Mouse (Mus musculus): ENCODE measurements around the gene Unc119b. TPM values are rescaled to one million over a fixed set of nuclear protein-coding genes. Genes with fewer than 3 reads are reported as not detected.

The Unc119b gene
- polyA plus RNA-seq (2012; rRNA removed), result 38.7 and 44.4 TPM in 2 replicates

DNA sequence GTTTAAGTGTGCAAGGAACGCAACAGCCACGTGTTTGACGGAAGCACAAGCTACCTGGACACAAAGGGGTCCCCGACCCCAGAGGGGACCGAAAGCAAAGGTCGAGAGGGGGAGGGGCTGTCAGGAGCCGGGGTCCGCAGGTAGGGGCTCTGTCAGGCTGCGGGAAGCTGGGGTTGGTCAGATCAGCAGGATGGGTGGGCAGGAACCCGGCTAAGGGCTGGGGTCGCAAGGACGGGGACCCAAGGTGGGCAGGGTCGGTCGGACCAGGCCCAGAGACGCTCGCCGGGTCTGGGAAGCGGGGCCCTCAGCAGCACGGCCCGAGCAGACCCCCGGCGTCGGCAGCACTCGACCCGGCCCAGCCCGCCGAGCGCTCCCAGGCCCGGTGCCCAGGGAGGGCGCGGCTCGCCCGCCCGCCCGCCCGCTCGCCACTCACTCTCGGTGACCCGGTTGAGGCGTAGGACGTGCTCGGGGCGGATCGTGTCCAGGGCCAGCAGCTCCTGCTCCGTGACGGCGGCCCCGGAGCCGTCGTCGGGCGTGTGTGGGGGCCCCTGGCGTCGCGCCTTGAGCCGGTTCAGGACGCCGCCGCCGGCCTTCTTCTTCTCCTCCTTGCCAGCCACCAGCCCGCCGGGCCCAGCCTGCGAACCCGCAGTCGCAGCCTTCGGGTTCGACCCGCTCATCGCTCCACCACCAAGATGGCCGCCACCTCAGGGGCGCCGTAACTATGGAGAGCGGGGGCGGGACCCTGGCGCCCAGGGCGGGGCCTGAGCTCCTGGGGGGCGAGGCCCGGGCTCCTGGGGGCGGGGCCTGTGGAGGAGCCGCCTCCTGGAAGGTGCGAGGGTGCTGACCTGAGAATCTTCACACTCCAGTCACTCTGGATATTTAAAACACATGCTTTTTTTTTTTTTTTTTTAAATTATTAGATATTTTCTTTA lies at the start of gene Unc119b:
Gene Unc119b, minus strand, starts transcription at position 742 of the 932 bp plus-strand sequence.
- Histone ChIP-seq H3K27ac (ENCODE audit: insufficient read depth, low read length) (peak within 1 kb of the TSS; percentile 68), H3K27me3 (ENCODE audit: control insufficient read depth, insufficient read depth, low read length) (no peaks in the 10 kb centered on the region), H3K4me1 (ENCODE audit: control insufficient read depth, insufficient read depth, insufficient read length) (peaks cover 12% of the 10 kb centered on the region), H3K4me3 (ENCODE audit: extremely low read depth, insufficient read depth, insufficient read length) (peak within 1 kb of the TSS; percentile 94), H3K36me3 (ENCODE audit: control insufficient read depth, insufficient read depth, low read length) (peaks cover 2% of the 10 kb centered on the region; the same call in 1 of the 2 replicates)
- DNase-seq (ENCODE audit: low read depth in 1 of 2, low spot score in 2 of 2), result peak; percentile 67 to 90
- WGBS, result 1% methylated on average over 75 of the region's 81 CpGs
- TF ChIP-seq CTCF (IDR thresholded peaks at IDR 0.05; ENCODE audit: extremely low read depth, insufficient read depth, insufficient read length, insufficient replicate concordance) (no peak), POLR2A (IDR thresholded peaks at IDR 0.05; ENCODE audit: low read depth, low read length) (no peak)

DNA sequence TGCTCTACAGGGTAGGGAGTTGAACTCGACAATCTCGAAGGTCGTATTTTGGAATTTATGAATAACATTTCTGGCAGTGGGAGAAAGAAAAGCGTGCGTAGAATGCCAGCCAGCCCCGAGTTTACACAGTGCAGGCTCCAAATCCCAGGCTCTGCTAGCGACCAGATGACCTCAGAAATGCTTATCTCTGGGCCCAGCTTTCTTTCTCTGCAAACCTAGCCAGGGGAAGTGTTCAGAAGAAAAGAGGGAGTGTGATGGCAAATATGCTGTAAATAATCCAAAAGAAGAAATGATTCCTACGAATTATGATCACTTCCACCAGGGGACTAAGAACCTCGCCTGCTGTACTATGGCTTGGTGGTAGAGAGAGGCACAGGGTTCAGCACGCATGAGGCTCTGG lies 48.7 kb upstream of the Unc119b start:
- peaks cover 3% of the 10 kb centered on the region; the same call in 1 of the 2 replicates for H3K27me3 ChIP-seq (ENCODE audit: control insufficient read depth, insufficient read depth, low read length)
- no peak overlapping the region for H3K27ac ChIP-seq (ENCODE audit: insufficient read depth, low read length)
- no peak for DNase-seq (ENCODE audit: low read depth in 1 of 2, low spot score in 2 of 2)
- TF ChIP-seq CTCF (IDR thresholded peaks at IDR 0.05; ENCODE audit: extremely low read depth, insufficient read depth, insufficient read length, insufficient replicate concordance) (no peak), POLR2A (IDR thresholded peaks at IDR 0.05; ENCODE audit: low read depth, low read length) (no peak)
- H3K36me3 ChIP-seq (ENCODE audit: control insufficient read depth, insufficient read depth, low read length), result no peaks in the 10 kb centered on the region
- peaks cover 13% of the 10 kb centered on the region; the same call in 1 of the 2 replicates for H3K4me1 ChIP-seq (ENCODE audit: control insufficient read depth, insufficient read depth, insufficient read length)
- H3K4me3 ChIP-seq (ENCODE audit: extremely low read depth, insufficient read depth, insufficient read length), result no peak overlapping the region
- 69% methylated on average over 10 of the region's 10 CpGs for WGBS

DNA sequence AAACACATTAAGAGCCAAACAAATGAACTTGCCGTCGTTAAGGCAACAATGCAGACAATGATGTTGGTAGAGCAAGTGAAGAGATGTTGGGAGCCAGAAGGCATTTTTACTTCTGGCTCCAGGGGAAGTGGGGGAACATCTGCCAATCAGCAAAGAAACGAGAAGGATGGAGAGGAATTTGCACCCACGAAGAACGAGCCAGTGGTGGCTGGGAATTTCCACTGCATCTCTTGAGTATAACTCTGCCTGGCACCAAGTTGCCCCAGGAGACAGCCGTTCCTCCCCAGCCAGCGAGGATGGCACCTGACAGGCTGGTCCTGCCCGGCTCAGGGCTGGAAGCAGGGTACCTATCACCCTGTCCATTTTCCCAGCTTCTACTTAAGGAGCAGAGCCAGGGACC lies 48.1 kb upstream of the Unc119b start:
- TF ChIP-seq CTCF (IDR thresholded peaks at IDR 0.05; ENCODE audit: extremely low read depth, insufficient read depth, insufficient read length, insufficient replicate concordance), result no peak
- TF ChIP-seq POLR2A (IDR thresholded peaks at IDR 0.05; ENCODE audit: low read depth, low read length), result no peak
- 72% methylated on average over 8 of the region's 8 CpGs for WGBS
- no peak for DNase-seq (ENCODE audit: low read depth in 1 of 2, low spot score in 2 of 2)
- peaks cover 13% of the 10 kb centered on the region; the same call in 1 of the 2 replicates for H3K4me1 ChIP-seq (ENCODE audit: control insufficient read depth, insufficient read depth, insufficient read length)
- H3K27ac ChIP-seq (ENCODE audit: insufficient read depth, low read length), result no peak overlapping the region
- no peaks in the 10 kb centered on the region for H3K36me3 ChIP-seq (ENCODE audit: control insufficient read depth, insufficient read depth, low read length)
- H3K27me3 ChIP-seq (ENCODE audit: control insufficient read depth, insufficient read depth, low read length), result peaks cover 3% of the 10 kb centered on the region; the same call in 1 of the 2 replicates
- H3K4me3 ChIP-seq (ENCODE audit: extremely low read depth, insufficient read depth, insufficient read length), result no peak overlapping the region

DNA sequence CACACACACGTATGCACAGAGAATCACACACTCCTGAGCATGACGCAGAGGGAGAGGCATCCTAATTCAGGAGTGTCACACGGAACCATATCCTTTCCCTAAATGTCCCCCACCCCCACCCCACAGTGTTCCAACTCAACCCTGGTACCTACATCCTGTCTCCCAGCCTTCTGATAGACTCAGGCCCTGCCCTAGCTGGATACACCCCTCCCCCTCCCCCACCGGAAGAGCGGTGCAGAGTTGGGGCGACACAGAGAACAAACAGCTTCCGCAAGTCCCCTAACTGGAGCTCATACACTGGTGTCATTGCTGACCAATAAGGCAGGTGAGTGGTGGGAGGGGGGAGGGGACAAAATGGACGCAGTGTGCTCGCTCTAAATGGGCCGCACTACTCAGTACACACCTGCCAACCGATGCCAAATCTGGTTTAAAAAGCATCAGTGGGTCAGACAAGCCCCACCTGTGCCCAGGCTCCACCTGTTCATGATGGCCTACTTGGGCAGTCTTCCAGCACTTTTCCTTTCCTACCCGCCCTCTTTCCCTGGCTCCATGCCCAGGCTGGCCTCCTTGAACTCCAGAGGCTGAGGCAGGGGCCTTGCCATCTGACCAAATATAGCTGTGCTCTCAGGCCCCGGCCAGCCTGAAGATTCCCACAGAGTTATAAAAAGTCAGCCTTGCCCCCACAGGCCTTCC lies 46.6 kb upstream of the Unc119b start:
- Histone ChIP-seq H3K4me3 (ENCODE audit: extremely low read depth, insufficient read depth, insufficient read length) (no peak overlapping the region), H3K27ac (ENCODE audit: insufficient read depth, low read length) (no peak overlapping the region), H3K4me1 (ENCODE audit: control insufficient read depth, insufficient read depth, insufficient read length) (peaks cover 2% of the 10 kb centered on the region; the same call in 1 of the 2 replicates), H3K27me3 (ENCODE audit: control insufficient read depth, insufficient read depth, low read length) (peaks cover 2% of the 10 kb centered on the region; the same call in 1 of the 2 replicates), H3K36me3 (ENCODE audit: control insufficient read depth, insufficient read depth, low read length) (no peaks in the 10 kb centered on the region)
- DNase-seq (ENCODE audit: low read depth in 1 of 2, low spot score in 2 of 2), result no peak
- 74% methylated on average over 13 of the region's 13 CpGs for WGBS
- no peak for TF ChIP-seq CTCF (IDR thresholded peaks at IDR 0.05; ENCODE audit: extremely low read depth, insufficient read depth, insufficient read length, insufficient replicate concordance)
- no peak for TF ChIP-seq POLR2A (IDR thresholded peaks at IDR 0.05; ENCODE audit: low read depth, low read length)

DNA sequence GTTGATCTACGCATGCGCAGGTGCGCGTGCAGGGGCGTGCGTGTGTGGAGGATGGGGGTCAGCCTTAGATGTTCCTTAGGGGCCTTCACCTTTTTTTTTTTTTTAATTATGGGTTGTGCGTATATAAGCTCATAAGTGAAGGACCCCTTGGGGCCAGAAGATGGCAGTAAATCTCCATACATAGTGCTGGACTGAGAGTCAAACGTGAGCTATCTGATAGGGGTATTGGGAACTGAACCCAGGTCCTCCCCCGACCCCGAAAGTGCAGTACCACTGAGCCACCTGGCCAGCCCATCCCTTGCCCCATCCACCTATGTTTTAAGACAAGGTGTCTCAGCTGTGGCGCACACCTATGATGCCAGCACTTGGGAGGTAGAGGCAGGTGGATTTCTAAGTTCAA lies 44.8 kb upstream of the Unc119b start:
- Histone ChIP-seq H3K27me3 (ENCODE audit: control insufficient read depth, insufficient read depth, low read length) (no peaks in the 10 kb centered on the region), H3K4me1 (ENCODE audit: control insufficient read depth, insufficient read depth, insufficient read length) (no peaks in the 10 kb centered on the region; the same call in 1 of the 2 replicates), H3K36me3 (ENCODE audit: control insufficient read depth, insufficient read depth, low read length) (no peaks in the 10 kb centered on the region), H3K4me3 (ENCODE audit: extremely low read depth, insufficient read depth, insufficient read length) (no peak overlapping the region), H3K27ac (ENCODE audit: insufficient read depth, low read length) (no peak overlapping the region)
- TF ChIP-seq POLR2A (IDR thresholded peaks at IDR 0.05; ENCODE audit: low read depth, low read length) (no peak), CTCF (IDR thresholded peaks at IDR 0.05; ENCODE audit: extremely low read depth, insufficient read depth, insufficient read length, insufficient replicate concordance) (no peak)
- DNase-seq (ENCODE audit: low read depth in 1 of 2, low spot score in 2 of 2), result no peak
- 92% methylated on average over 11 of the region's 11 CpGs for WGBS

DNA sequence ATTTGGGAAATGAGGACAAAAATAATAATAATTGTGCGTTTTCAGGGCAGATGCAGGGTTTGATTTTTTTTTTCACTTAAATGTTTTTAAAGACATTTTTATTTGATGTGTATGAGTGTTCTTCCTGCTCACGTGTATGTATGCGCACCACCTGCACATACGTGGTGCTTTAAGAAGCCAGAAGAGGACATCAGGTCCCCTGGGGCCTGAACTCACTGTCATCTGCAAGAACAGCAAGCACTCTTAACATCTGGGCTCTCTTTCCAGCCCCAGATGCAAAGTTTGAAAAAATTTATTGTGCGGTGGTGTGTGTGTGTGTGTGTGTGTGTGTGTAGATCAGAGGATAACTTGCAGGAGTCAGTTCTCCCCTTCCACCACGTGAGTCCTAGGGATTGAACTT lies 43.1 kb upstream of the Unc119b start:
- TF ChIP-seq POLR2A (IDR thresholded peaks at IDR 0.05; ENCODE audit: low read depth, low read length) (no peak), CTCF (IDR thresholded peaks at IDR 0.05; ENCODE audit: extremely low read depth, insufficient read depth, insufficient read length, insufficient replicate concordance) (no peak)
- 39% methylated on average over 6 of the region's 6 CpGs for WGBS
- H3K4me1 ChIP-seq (ENCODE audit: control insufficient read depth, insufficient read depth, insufficient read length), result no peaks in the 10 kb centered on the region; the same call in 1 of the 2 replicates
- no peaks in the 10 kb centered on the region for H3K36me3 ChIP-seq (ENCODE audit: control insufficient read depth, insufficient read depth, low read length)
- DNase-seq (ENCODE audit: low read depth in 1 of 2, low spot score in 2 of 2), result no peak
- H3K27me3 ChIP-seq (ENCODE audit: control insufficient read depth, insufficient read depth, low read length), result no peaks in the 10 kb centered on the region
- no peak overlapping the region for H3K27ac ChIP-seq (ENCODE audit: insufficient read depth, low read length)
- H3K4me3 ChIP-seq (ENCODE audit: extremely low read depth, insufficient read depth, insufficient read length), result no peak overlapping the region

Measured in spleen, adult 2 months (tissue).